Mouse (Mus musculus) liver, adult 2 months (tissue): ENCODE measurements around the gene Fam166a. TPM values are rescaled to one million over a fixed set of nuclear protein-coding genes. Genes with fewer than 3 reads are reported as not detected.

Experiments
- DNase-seq: peaks from one replicate; pipeline ENCODE4 v3.0.0-alpha.2; 2011; ENCODE audit warnings: low read depth, low spot score; ENCODE audit errors: extremely low read depth
- H3K27ac ChIP-seq: fragments of 200-500 bp; replicated peaks from 2 replicates; pipeline ENCODE4 v1.5.1; 2012; ENCODE audit warnings: low read depth, mild to moderate bottlenecking, control low read depth, inconsistent platforms, low read length; ENCODE audit not compliant: insufficient read depth
- H3K27me3 ChIP-seq: fragments of 200-500 bp; 2 replicates; pipeline ENCODE4 v1.6.1; 2012; ENCODE audit warnings: mild to moderate bottlenecking, moderate library complexity, low read length, inconsistent platforms; ENCODE audit not compliant: control insufficient read depth, insufficient read depth
- H3K36me3 ChIP-seq: fragments of 200-500 bp; 2 replicates; pipeline ENCODE4 v1.6.1; 2012; ENCODE audit warnings: low read length, inconsistent platforms; ENCODE audit not compliant: control insufficient read depth, insufficient read depth
- H3K4me1 ChIP-seq: fragments of 200-500 bp; 2 replicates; pipeline ENCODE4 v1.6.1; 2011; ENCODE audit warnings: low read length; ENCODE audit not compliant: control insufficient read depth, insufficient read depth
- H3K4me3 ChIP-seq: fragments of 200-500 bp; 2 replicates; pipeline ENCODE4 v1.5.1; 2011; ENCODE audit warnings: low read depth, mild to moderate bottlenecking, control low read depth, low read length, moderate library complexity; ENCODE audit not compliant: insufficient read depth
- H3K79me2 ChIP-seq: fragments of 200-500 bp; 2 replicates; pipeline ENCODE4 v1.6.1; 2012; ENCODE audit warnings: inconsistent platforms, mild to moderate bottlenecking, low read length, moderate library complexity; ENCODE audit not compliant: control insufficient read depth, insufficient read depth
- H3K9ac ChIP-seq: fragments of 200-500 bp; 2 replicates; pipeline ENCODE4 v1.6.1; 2012; ENCODE audit warnings: low read depth, mild to moderate bottlenecking, control low read depth, inconsistent platforms, low read length
- CTCF ChIP-seq: fragments of 200-500 bp; IDR thresholded peaks from 2 replicates; pipeline ENCODE4 v1.5.1; 2011; ENCODE audit warnings: low read depth, low read length, control low read depth
- POLR2A ChIP-seq: fragments of 200-500 bp; IDR thresholded peaks from 2 replicates; pipeline ENCODE4 v1.6.1; 2011; ENCODE audit warnings: low read length, control low read depth; ENCODE audit not compliant: insufficient read depth; ENCODE audit errors: extremely low read depth
- WGBS: fragments of 180-500 bp; shearing (Covaris S2); methylation state at CpG from one replicate; pipeline ENCODE4 v1.1.7; 2018; 5-methylcytosine and 5-hydroxymethylcytosine counted together
- polyA plus RNA-seq: library from polyadenylated mRNA; depleted of rRNA; stranded (reverse); fragments of >200 nt; gene quantifications from 2 replicates; pipeline ENCODE4 v1.2.3, GENCODE M21; 2012
- total RNA-seq: library from RNA; depleted of rRNA; stranded (reverse); fragments of >200 nt; gene quantifications from 2 replicates; pipeline ENCODE4 v1.2.3, GENCODE M21; 2014

The Fam166a gene
- total and polyA plus RNA-seq, 2 experiments, result 0.07 TPM; not detected in 1

- no peak for TF ChIP-seq CTCF
- TF ChIP-seq POLR2A, result no peak
- H3K9ac ChIP-seq, result no peak overlapping the region; the same call in 1 of the 2 replicates
- H3K4me1 ChIP-seq, result peaks cover 5% of the 10 kb centered on the region; the same call in 1 of the 2 replicates
- no peaks in the 10 kb centered on the region for H3K27me3 ChIP-seq
- no peaks in the 10 kb centered on the region for H3K79me2 ChIP-seq
- no peak for DNase-seq
- peaks cover 11% of the 10 kb centered on the region; the same call in 1 of the 2 replicates for H3K36me3 ChIP-seq
- 0 out of 2 replicates have a peak overlapping the region, but pooled peaks have one; percentile 46 for H3K4me3 ChIP-seq
- H3K27ac ChIP-seq, result peak overlapping the region; percentile 62
- WGBS, result 50% methylated on average over 2 of the region's 2 CpGs
These were observed 21.4 kb upstream of the Fam166a start for GRCm38 (mm10) chr2:25197191-25197590.

- H3K27me3 ChIP-seq, result no peaks in the 10 kb centered on the region
- H3K36me3 ChIP-seq, result peaks cover 15% of the 10 kb centered on the region; the same call in 1 of the 2 replicates
- peaks cover 5% of the 10 kb centered on the region; the same call in 1 of the 2 replicates for H3K4me1 ChIP-seq
- H3K27ac ChIP-seq, result no peak overlapping the region
- no peak overlapping the region for H3K9ac ChIP-seq
- DNase-seq, result no peak
- H3K4me3 ChIP-seq, result no peak overlapping the region
- TF ChIP-seq CTCF, result no peak
- TF ChIP-seq POLR2A, result no peak
- H3K79me2 ChIP-seq, result no peaks in the 10 kb centered on the region
These were observed 20.6 kb upstream of the Fam166a start for GRCm38 (mm10) chr2:25197946-25198345.

- H3K4me3 ChIP-seq, result no peak overlapping the region
- H3K79me2 ChIP-seq, result no peaks in the 10 kb centered on the region
- H3K27ac ChIP-seq, result no peak overlapping the region
- WGBS, result 95% methylated on average over 2 of the region's 2 CpGs
- no peak overlapping the region for H3K9ac ChIP-seq
- H3K4me1 ChIP-seq, result 0 out of 2 replicates have a peak, but pooled peaks cover 3% of the 10 kb centered on the region
- TF ChIP-seq POLR2A (no peak), CTCF (no peak)
- DNase-seq, result no peak
- peaks cover 25% of the 10 kb centered on the region for H3K36me3 ChIP-seq
- no peaks in the 10 kb centered on the region for H3K27me3 ChIP-seq
These were observed 17.9 kb upstream of the Fam166a start for GRCm38 (mm10) chr2:25200631-25201030.

- no peak for DNase-seq
- TF ChIP-seq CTCF (no peak), POLR2A (no peak)
- no peaks in the 10 kb centered on the region for H3K4me1 ChIP-seq
- H3K4me3 ChIP-seq, result no peak overlapping the region
- WGBS, result 74% methylated on average over 4 of the region's 4 CpGs
- peaks cover 25% of the 10 kb centered on the region for H3K36me3 ChIP-seq
- H3K9ac ChIP-seq, result no peak overlapping the region
- H3K27ac ChIP-seq, result no peak overlapping the region
- no peaks in the 10 kb centered on the region for H3K27me3 ChIP-seq
- no peaks in the 10 kb centered on the region for H3K79me2 ChIP-seq
These were observed 14.8 kb upstream of the Fam166a start for GRCm38 (mm10) chr2:25203631-25204214.

- no peak overlapping the region for H3K4me3 ChIP-seq
- H3K36me3 ChIP-seq, result peaks cover 15% of the 10 kb centered on the region
- TF ChIP-seq CTCF, result no peak
- no peak for TF ChIP-seq POLR2A
- H3K9ac ChIP-seq, result no peak overlapping the region
- H3K4me1 ChIP-seq, result peaks cover 10% of the 10 kb centered on the region
- no peak for DNase-seq
- H3K27me3 ChIP-seq, result no peaks in the 10 kb centered on the region
- 50% methylated on average over 1 of the region's 1 CpGs for WGBS
- H3K79me2 ChIP-seq, result peaks cover 16% of the 10 kb centered on the region; the same call in 1 of the 2 replicates
- no peak overlapping the region for H3K27ac ChIP-seq
These were observed 11.0 kb upstream of the Fam166a start for GRCm38 (mm10) chr2:25207593-25207992.

- Histone ChIP-seq H3K9ac (peak overlapping the region; percentile 95), H3K79me2 (peaks cover 16% of the 10 kb centered on the region; the same call in 1 of the 2 replicates), H3K4me1 (peaks cover 10% of the 10 kb centered on the region), H3K27me3 (no peaks in the 10 kb centered on the region), H3K36me3 (peaks cover 2% of the 10 kb centered on the region; the same call in 1 of the 2 replicates), H3K27ac (peak overlapping the region; percentile 76), H3K4me3 (peak overlapping the region; percentile 94)
- TF ChIP-seq POLR2A, result no peak
- no peak for TF ChIP-seq CTCF
- WGBS, result under 1% methylated on average over 24 of the region's 24 CpGs
- DNase-seq, result no peak
These were observed 7.9 kb upstream of the Fam166a start for GRCm38 (mm10) chr2:25210686-25211085.
